Mouse (Mus musculus): ENCODE measurements around the gene Kcnip1. TPM values are rescaled to one million over a fixed set of nuclear protein-coding genes. Genes with fewer than 3 reads are reported as not detected.

The Kcnip1 gene
- total and polyA plus RNA-seq, 3 experiments: 0.04 to 0.17 TPM; not detected in 1

GRCm38 (mm10) chr11:33607784-33608183 lies 385.2 kb downstream of the Kcnip1 start:
- Histone ChIP-seq H3K9ac (ENCODE audit: insufficient read depth, low read depth) (no peak overlapping the region), H3K79me2 (replicated peaks; ENCODE audit: control insufficient read depth, extremely low read depth, insufficient read depth, poor library complexity, severe bottlenecking) (no peaks in the 10 kb centered on the region), H3K4me2 (ENCODE audit: insufficient read depth, low read depth, poor library complexity, severe bottlenecking) (no peak overlapping the region), H3K36me3 (replicated peaks in 1 of 2; ENCODE audit: control insufficient read depth in 1 of 2, insufficient read depth in 1 of 2, low read length in 1 of 2) (no peaks in the 10 kb centered on the region), H3K9me3 (replicated peaks; ENCODE audit: low read length) (no peaks in the 10 kb centered on the region), H3K4me3 (replicated peaks in 1 of 3; ENCODE audit: low read depth in 2 of 3, low read length in 2 of 3, poor library complexity in 1 of 3) (no peak overlapping the region), H3K27me3 (replicated peaks) (peaks cover 11% of the 10 kb centered on the region), H3K27ac (ENCODE audit: insufficient read depth, low read depth) (no peak overlapping the region), H3K4me1 (ENCODE audit: control insufficient read depth in 1 of 2, insufficient read depth in 2 of 2) (peaks cover 0 to 2% of the 10 kb centered on the region in 2 experiments; a peak in 1 of 4 replicates)
- DNase-seq (ENCODE audit: extremely low read depth): no peak
- in situ Hi-C loops (cut with MboI; ENCODE audit: low pct_ligation_motif_present, low pct_unique_long_range_greater_than_20kb, low sequenced_read_pairs): no loop called here
- dilution Hi-C loops (cut with MboI; ENCODE audit: extremely low pct_ligation_motif_present, extremely low pct_unique_long_range_greater_than_20kb, low sequenced_read_pairs): no loop called here
- TF ChIP-seq BHLHE40 (IDR thresholded peaks at IDR 0.05; ENCODE audit: low read depth, low read length) (no peak), USF2 (conservative IDR thresholded peaks at IDR 0.05; ENCODE audit: low read depth, low read length) (no peak), JUND (conservative IDR thresholded peaks at IDR 0.05; ENCODE audit: low read depth, low read length) (no peak), USF1 (IDR thresholded peaks at IDR 0.05; ENCODE audit: low read depth, low read length) (no peak)

DNA sequence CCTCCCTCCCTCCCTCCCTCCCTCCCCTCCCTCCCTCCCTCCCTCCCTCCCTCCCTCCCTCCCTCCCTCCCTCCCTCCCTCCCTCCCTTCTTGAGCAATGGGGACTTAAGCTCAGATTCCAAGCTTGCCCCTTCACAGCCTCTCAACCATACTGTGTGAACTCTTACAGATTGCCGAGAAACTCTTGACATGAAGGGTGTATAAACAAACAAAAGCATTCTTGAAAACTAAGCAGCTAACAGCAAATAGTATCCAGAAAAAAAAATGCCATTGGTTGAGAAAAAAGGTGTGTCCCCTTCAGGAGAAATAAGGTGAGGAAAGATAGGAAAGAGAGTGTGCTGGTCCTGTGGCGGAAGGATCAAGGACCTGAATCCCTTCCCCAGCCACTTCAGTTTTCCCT lies 389.8 kb downstream of the Kcnip1 start:
- H3K4me2 ChIP-seq (ENCODE audit: insufficient read depth, low read depth, poor library complexity, severe bottlenecking): no peak overlapping the region
- peaks cover 42% of the 10 kb centered on the region for H3K27me3 ChIP-seq (replicated peaks)
- peaks cover 0 to 2% of the 10 kb centered on the region in 2 experiments; a peak in 1 of 4 replicates for H3K4me1 ChIP-seq (ENCODE audit: control insufficient read depth in 1 of 2, insufficient read depth in 2 of 2)
- H3K9me3 ChIP-seq (replicated peaks; ENCODE audit: low read length): no peaks in the 10 kb centered on the region
- H3K27ac ChIP-seq (ENCODE audit: insufficient read depth, low read depth): no peak overlapping the region
- H3K4me3 ChIP-seq (replicated peaks in 1 of 3; ENCODE audit: low read depth in 2 of 3, low read length in 2 of 3, poor library complexity in 1 of 3): no peak overlapping the region
- no peaks in the 10 kb centered on the region for H3K79me2 ChIP-seq (replicated peaks; ENCODE audit: control insufficient read depth, extremely low read depth, insufficient read depth, poor library complexity, severe bottlenecking)
- in situ Hi-C loops (cut with MboI; ENCODE audit: low pct_ligation_motif_present, low pct_unique_long_range_greater_than_20kb, low sequenced_read_pairs): no loop called here
- no peak for DNase-seq (ENCODE audit: extremely low read depth)
- H3K9ac ChIP-seq (ENCODE audit: insufficient read depth, low read depth): no peak overlapping the region
- no peak for TF ChIP-seq IRF4 (IDR thresholded peaks at IDR 0.05; ENCODE audit: low read depth, low read length)
- dilution Hi-C loops (cut with MboI; ENCODE audit: extremely low pct_ligation_motif_present, extremely low pct_unique_long_range_greater_than_20kb, low sequenced_read_pairs): no loop called here
- no peaks in the 10 kb centered on the region for H3K36me3 ChIP-seq (replicated peaks in 1 of 2; ENCODE audit: control insufficient read depth in 1 of 2, insufficient read depth in 1 of 2, low read length in 1 of 2)

DNA sequence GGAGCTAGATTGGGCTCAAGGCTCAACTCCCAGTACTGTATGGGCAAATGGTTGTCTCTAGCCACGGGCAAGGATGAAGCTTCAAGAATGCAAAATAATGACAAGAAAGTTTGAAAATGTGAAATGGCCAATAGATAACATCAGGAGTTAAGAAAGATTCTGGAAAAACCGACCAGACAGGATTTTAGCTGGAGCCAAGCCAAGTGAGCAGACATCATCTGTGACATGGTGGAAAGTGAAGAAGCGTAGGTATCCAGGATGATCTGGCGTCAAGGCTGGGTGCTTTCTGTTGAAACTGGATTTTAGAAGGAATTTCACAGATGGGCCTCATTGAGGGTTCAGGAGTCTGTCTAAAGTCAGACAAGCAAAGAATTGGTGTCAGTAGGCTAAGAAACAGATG lies 394.0 kb downstream of the Kcnip1 start, which contains the start of gene D130052B06Rik:
Gene D130052B06Rik (plus strand): TSS at position 317 of the 400 bp plus-strand sequence.
- dilution Hi-C loops (cut with MboI; ENCODE audit: extremely low pct_ligation_motif_present, extremely low pct_unique_long_range_greater_than_20kb, low sequenced_read_pairs): no loop called here

More for the DNA sequence above, 394.0 kb downstream of the Kcnip1 start, which contains the start of gene D130052B06Rik:
- Histone ChIP-seq H3K4me3 (replicated peaks in 1 of 3; ENCODE audit: low read depth in 2 of 3, low read length in 2 of 3, poor library complexity in 1 of 3) (no peak within 1 kb of the TSS), H3K79me2 (replicated peaks; ENCODE audit: control insufficient read depth, extremely low read depth, insufficient read depth, poor library complexity, severe bottlenecking) (no peaks in the 10 kb centered on the region), H3K36me3 (replicated peaks in 1 of 2; ENCODE audit: control insufficient read depth in 1 of 2, insufficient read depth in 1 of 2, low read length in 1 of 2) (no peaks in the 10 kb centered on the region), H3K9me3 (replicated peaks; ENCODE audit: low read length) (no peaks in the 10 kb centered on the region), H3K4me1 (ENCODE audit: control insufficient read depth in 1 of 2, insufficient read depth in 2 of 2) (no peaks in the 10 kb centered on the region; a peak in 1 of 4 replicates), H3K27ac (ENCODE audit: insufficient read depth, low read depth) (no peak within 1 kb of the TSS), H3K9ac (ENCODE audit: insufficient read depth, low read depth) (no peak within 1 kb of the TSS), H3K27me3 (replicated peaks) (peaks cover 41% of the 10 kb centered on the region), H3K4me2 (ENCODE audit: insufficient read depth, low read depth, poor library complexity, severe bottlenecking) (no peak within 1 kb of the TSS)
- no peak for DNase-seq (ENCODE audit: extremely low read depth)
- in situ Hi-C loops (cut with MboI; ENCODE audit: low pct_ligation_motif_present, low pct_unique_long_range_greater_than_20kb, low sequenced_read_pairs): no loop called here
- no peak for TF ChIP-seq MAZ (IDR thresholded peaks at IDR 0.05; ENCODE audit: low read depth, low read length)
- TF ChIP-seq BHLHE40 (IDR thresholded peaks at IDR 0.05; ENCODE audit: low read depth, low read length): no peak
- TF ChIP-seq POLR2AphosphoS2 (IDR thresholded peaks at IDR 0.05; ENCODE audit: low read depth, low read length): no peak
- no peak for TF ChIP-seq KAT2A (IDR thresholded peaks at IDR 0.05; ENCODE audit: insufficient replicate concordance, low read length)
- no peak for TF ChIP-seq HCFC1 (IDR thresholded peaks at IDR 0.05; ENCODE audit: low read depth, low read length)
- no peak for TF ChIP-seq PAX5 (IDR thresholded peaks at IDR 0.05; ENCODE audit: low read length)
- no peak for TF ChIP-seq UBTF (IDR thresholded peaks at IDR 0.05; ENCODE audit: low read depth, low read length)
- TF ChIP-seq MEF2A (IDR thresholded peaks at IDR 0.05; ENCODE audit: borderline replicate concordance, low read depth, low read length): no peak
- no peak for TF ChIP-seq MYC (IDR thresholded peaks at IDR 0.05; ENCODE audit: low read depth, low read length)
